Mouse (Mus musculus) hindbrain, postnatal 0 days (tissue): ENCODE measurements at regions not wholly inside any gene's neighbourhood (a gene's known extent, or its start where the extent isn't known, plus 50 kb on each side); places are given as distances from the start of the nearest gene placed in this dataset.

ENCODE experiments used
- ATAC-seq: fragments of 200-750 bp; cut with Nextera tagmentation; 2 replicates; pipeline ENCODE4 v1.8.0; 2017; ENCODE audit warnings: mild to moderate bottlenecking, moderate TSS enrichment, moderate library complexity
- DNase-seq: peaks from one replicate; pipeline ENCODE4 v3.0.0-alpha.2; 2015; ENCODE audit warnings: low spot score
- H3K27ac ChIP-seq: fragments of 300-500 bp; sonication (generic); 2 replicates; pipeline ENCODE4 v1.5.1; 2014; ENCODE audit warnings: mild to moderate bottlenecking
- H3K27me3 ChIP-seq: fragments of 300-500 bp; sonication (generic); 2 replicates; pipeline ENCODE4 v1.6.1; 2014; ENCODE audit warnings: low read length, mixed read lengths; ENCODE audit not compliant: insufficient read depth
- H3K36me3 ChIP-seq: fragments of 300-500 bp; sonication (generic); 2 replicates; pipeline ENCODE4 v1.6.1; 2014; ENCODE audit warnings: low read length, mixed read lengths; ENCODE audit not compliant: insufficient read depth
- H3K4me1 ChIP-seq: fragments of 300-500 bp; sonication (generic); 2 replicates; pipeline ENCODE4 v1.6.1; 2014; ENCODE audit warnings: antibody characterized with exemption, low read length, mixed read lengths; ENCODE audit not compliant: insufficient read depth
- H3K4me2 ChIP-seq: fragments of 300-500 bp; sonication (generic); 2 replicates; pipeline ENCODE4 v1.6.1; 2014; ENCODE audit warnings: low read depth, mild to moderate bottlenecking, low read length, moderate library complexity, mixed read lengths
- H3K4me3 ChIP-seq: fragments of 300-500 bp; sonication (generic); 2 replicates; pipeline ENCODE4 v1.5.1; 2014; ENCODE audit warnings: low read length
- H3K9ac ChIP-seq: fragments of 300-500 bp; sonication (generic); replicated peaks from 2 replicates; pipeline ENCODE4 v1.6.1; 2014; ENCODE audit warnings: mild to moderate bottlenecking, low read length, moderate library complexity, mixed read lengths
- H3K9me3 ChIP-seq: fragments of 300-500 bp; sonication (generic); 2 replicates; pipeline ENCODE4 v1.6.1; 2016; ENCODE audit warnings: low read length, mixed read lengths
- CTCF ChIP-seq: IDR thresholded peaks from 2 replicates; pipeline ENCODE4 v1.5.1; 2016; ENCODE audit warnings: antibody characterized with exemption, control low read depth, low read depth
- WGBS: fragments of 180-500 bp; shearing (Covaris S2); extraction: QIAGEN DNeasy Blood & Tissue Kit; methylation state at CpG from one replicate; pipeline ENCODE4 v1.1.7; 2014; 5-methylcytosine and 5-hydroxymethylcytosine counted together

- no peak for ATAC-seq
- Histone ChIP-seq H3K4me1 (no peaks in the 10 kb centered on the region), H3K9me3 (no peaks in the 10 kb centered on the region), H3K36me3 (no peaks in the 10 kb centered on the region), H3K4me2 (no peak overlapping the region), H3K4me3 (no peak overlapping the region), H3K27me3 (no peaks in the 10 kb centered on the region), H3K9ac (no peak overlapping the region), H3K27ac (no peak overlapping the region)
- no peak for TF ChIP-seq CTCF
- DNase-seq: no peak
- WGBS: 62% methylated on average over 19 of the region's 19 CpGs
Observed at GRCm38 (mm10) chr2:174884232-174885225, 124.1 kb downstream of the Edn3 start.

GRCm38 (mm10) chr2:174892658-174893057 lies 117.4 kb upstream of the Gm14444 start:
- H3K4me2 ChIP-seq: no peak overlapping the region
- no peak overlapping the region for H3K4me3 ChIP-seq
- H3K27me3 ChIP-seq: no peaks in the 10 kb centered on the region
- no peak for TF ChIP-seq CTCF
- no peaks in the 10 kb centered on the region for H3K4me1 ChIP-seq
- DNase-seq: no peak
- ATAC-seq: no peak
- H3K36me3 ChIP-seq: no peaks in the 10 kb centered on the region
- WGBS: 72% methylated on average over 7 of the region's 7 CpGs
- no peaks in the 10 kb centered on the region for H3K9me3 ChIP-seq
- no peak overlapping the region for H3K9ac ChIP-seq
- no peak overlapping the region for H3K27ac ChIP-seq

GRCm38 (mm10) chr2:174897424-174897823 lies 112.6 kb upstream of the Gm14444 start:
- Histone ChIP-seq H3K9ac (no peak overlapping the region), H3K36me3 (no peaks in the 10 kb centered on the region), H3K4me2 (no peak overlapping the region), H3K4me3 (no peak overlapping the region), H3K4me1 (no peaks in the 10 kb centered on the region), H3K27me3 (no peaks in the 10 kb centered on the region), H3K9me3 (no peaks in the 10 kb centered on the region), H3K27ac (no peak overlapping the region)
- WGBS: 75% methylated on average over 8 of the region's 8 CpGs
- no peak for ATAC-seq
- DNase-seq: no peak
- TF ChIP-seq CTCF: no peak

GRCm38 (mm10) chr2:174899940-174900670 lies 109.9 kb upstream of the Gm14444 start:
- Histone ChIP-seq H3K4me1 (no peaks in the 10 kb centered on the region), H3K27me3 (no peaks in the 10 kb centered on the region), H3K9me3 (no peaks in the 10 kb centered on the region), H3K4me3 (no peak overlapping the region), H3K9ac (no peak overlapping the region), H3K27ac (no peak overlapping the region), H3K4me2 (no peak overlapping the region), H3K36me3 (no peaks in the 10 kb centered on the region)
- DNase-seq (no peak), ATAC-seq (peak; percentile 19; the same call in 1 of the 2 replicates)
- TF ChIP-seq CTCF: no peak
- 81% methylated on average over 5 of the region's 5 CpGs for WGBS

- H3K4me1 ChIP-seq: no peaks in the 10 kb centered on the region
- TF ChIP-seq CTCF: peak; percentile 81
- no peak overlapping the region for H3K4me3 ChIP-seq
- no peak overlapping the region for H3K9ac ChIP-seq
- DNase-seq: peak; percentile 80
- H3K9me3 ChIP-seq: no peaks in the 10 kb centered on the region
- H3K4me2 ChIP-seq: no peak overlapping the region
- no peaks in the 10 kb centered on the region for H3K36me3 ChIP-seq
- H3K27me3 ChIP-seq: no peaks in the 10 kb centered on the region
- peak; percentile 50 for ATAC-seq
- no peak overlapping the region for H3K27ac ChIP-seq
Observed at GRCm38 (mm10) chr2:174900671-174900991, 109.4 kb upstream of the Gm14444 start.

- Histone ChIP-seq H3K4me1 (no peaks in the 10 kb centered on the region), H3K27ac (no peak overlapping the region), H3K27me3 (no peaks in the 10 kb centered on the region), H3K4me2 (no peak overlapping the region), H3K9ac (no peak overlapping the region), H3K36me3 (no peaks in the 10 kb centered on the region), H3K9me3 (no peaks in the 10 kb centered on the region), H3K4me3 (no peak overlapping the region)
- ATAC-seq: no peak
- no peak for TF ChIP-seq CTCF
- no peak for DNase-seq
- 80% methylated on average over 16 of the region's 16 CpGs for WGBS
Observed at GRCm38 (mm10) chr2:174901801-174902200, 108.2 kb upstream of the Gm14444 start.
